Mouse (Mus musculus) G1E-ER4 (cell line): ENCODE measurements around the gene Olfm2. TPM values are rescaled to one million over a fixed set of nuclear protein-coding genes. Genes with fewer than 3 reads are reported as not detected.

Experiments used
- GATA1 ChIP-seq: IDR thresholded peaks from one replicate; pipeline ENCODE4 v1.8.0; 2012; ENCODE audit warnings: low read length, inconsistent platforms
- polyA plus RNA-seq: library from polyadenylated mRNA; stranded (reverse); fragments of >175 nt; gene quantifications from 2 replicates; pipeline ENCODE4 v1.2.3, GENCODE M21; 2012

The Olfm2 gene
- polyA plus RNA-seq, 1 experiment: not detected

- no peak for TF ChIP-seq GATA1
Observed at GRCm38 (mm10) chr9:20754335-20754734, 8.2 kb upstream of the Olfm2 start.

- no peak for TF ChIP-seq GATA1
Observed at GRCm38 (mm10) chr9:20751477-20752029, 5.4 kb upstream of the Olfm2 start.

GRCm38 (mm10) chr9:20749213-20749612 is 3.1 kb upstream of the Olfm2 start:
- TF ChIP-seq GATA1: no peak

GRCm38 (mm10) chr9:20748540-20748939 is 2.4 kb upstream of the Olfm2 start:
- TF ChIP-seq GATA1: no peak

GRCm38 (mm10) chr9:20747682-20748081 is 1.5 kb upstream of the Olfm2 start:
- TF ChIP-seq GATA1: no peak

GRCm38 (mm10) chr9:20745129-20745966 is 801 bp downstream of the Olfm2 start:
- TF ChIP-seq GATA1: no peak

GRCm38 (mm10) chr9:20743946-20744738 is 2.0 kb downstream of the Olfm2 start:
- no peak for TF ChIP-seq GATA1

GRCm38 (mm10) chr9:20740407-20740806 is 5.7 kb downstream of the Olfm2 start:
- TF ChIP-seq GATA1: no peak

GRCm38 (mm10) chr9:20738251-20738999 is 7.7 kb downstream of the Olfm2 start:
- TF ChIP-seq GATA1: no peak

GRCm38 (mm10) chr9:20737227-20737626 is 8.9 kb downstream of the Olfm2 start:
- TF ChIP-seq GATA1: no peak

- TF ChIP-seq GATA1: no peak
Observed at GRCm38 (mm10) chr9:20734692-20735091, 11.5 kb downstream of the Olfm2 start.

GRCm38 (mm10) chr9:20731797-20732196 is 14.4 kb downstream of the Olfm2 start:
- TF ChIP-seq GATA1: no peak

- TF ChIP-seq GATA1: no peak
Observed at GRCm38 (mm10) chr9:20729451-20729850, 16.7 kb downstream of the Olfm2 start.

GRCm38 (mm10) chr9:20727601-20728113 is 18.5 kb downstream of the Olfm2 start:
- no peak for TF ChIP-seq GATA1
